ENCODE assay signal across 15 mouse cellular contexts in the genomic region with DNA sequence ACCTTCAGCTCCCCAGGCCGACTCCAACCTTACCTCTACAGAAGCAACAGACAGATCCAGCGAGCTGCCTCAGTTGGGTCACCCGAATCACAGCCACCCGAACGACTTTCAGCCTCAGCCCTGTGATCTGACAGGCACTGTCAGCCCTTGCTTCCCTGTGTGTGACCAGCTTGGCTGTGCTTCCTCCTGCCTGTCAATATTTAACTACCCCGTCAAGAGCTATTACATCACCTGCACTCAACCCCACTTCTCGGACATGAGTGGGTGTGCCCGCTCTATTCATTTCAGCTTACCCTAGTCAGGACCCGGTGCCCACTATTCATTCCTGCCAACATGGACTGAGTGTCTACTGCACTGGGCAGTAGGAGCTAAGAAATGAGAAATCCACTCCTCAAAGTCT.
DNase-seq lines count a peak whose midpoint lies in the region; ATAC-seq lines count a peak whose summit lies in the region.
"Had no signal": no experiment of that assay in that cellular context is flagged by ENCODE, and none has a peak within 500 bp of the region (broad histone marks: within the 10 kb centered on the region; RNA-seq: fewer than 3 reads in every experiment).

No protein-coding gene starts in this region.

- no peaks in the 10 kb centered on the region for H3K36me3 ChIP-seq in heart, embryonic 10.5 days
- H3K36me3 ChIP-seq in lung, embryonic 15.5 days: no peaks in the 10 kb centered on the region
- H3K36me3 ChIP-seq: embryonic facial prominence, embryonic 10.5 days; hindbrain, embryonic 10.5 days; limb, embryonic 15.5 days had no signal

- no peak overlapping the region for H3K4me3 ChIP-seq in heart, embryonic 10.5 days
- peak overlapping the region; percentile 35 for H3K4me3 ChIP-seq in lung, embryonic 15.5 days
- H3K4me3 ChIP-seq: embryonic facial prominence, embryonic 10.5 days; hindbrain, embryonic 10.5 days; limb, embryonic 15.5 days; myocyte had no signal

- WGBS in heart, embryonic 10.5 days: 76% methylated on average over 9 of the region's 9 CpGs
- 44% methylated on average over 9 of the region's 9 CpGs for WGBS in lung, embryonic 15.5 days

- peak; percentile 63 for ATAC-seq in lung, embryonic 15.5 days (ENCODE audit: borderline replicate concordance, extremely low read depth, low FRiP score, low TSS enrichment)
- ATAC-seq: forebrain, embryonic 14.5 days had no signal

- H3K4me2 ChIP-seq in lung, embryonic 15.5 days: peak overlapping the region; percentile 54
- H3K4me2 ChIP-seq: limb, embryonic 15.5 days had no signal

- peak; percentile 84 for DNase-seq in heart, adult 11 months
- no peak for DNase-seq in heart, embryonic 10.5 days (ENCODE audit: low spot score)
- peak; percentile 53 to 76 for DNase-seq in kidney, postnatal 25 days
- DNase-seq in yolk sac, embryonic 10.5 days (ENCODE audit: low spot score): peak; percentile 29
- no peak for DNase-seq in heart, adult 8-10 months (ENCODE audit: low spot score)
- no peak for DNase-seq in frontal cortex, postnatal 36 days (ENCODE audit: low spot score in 2 of 2)
- DNase-seq in left cerebral cortex, adult 18-20 months (ENCODE audit: low spot score in 2 of 2): no peak
- DNase-seq: cerebellum, adult 9-10 months; layer of hippocampus, postnatal 36 days had no signal

- no peaks in the 10 kb centered on the region for H3K9me3 ChIP-seq in heart, embryonic 10.5 days
- H3K9me3 ChIP-seq in lung, embryonic 15.5 days: no peaks in the 10 kb centered on the region
- H3K9me3 ChIP-seq: embryonic facial prominence, embryonic 10.5 days; hindbrain, embryonic 10.5 days; limb, embryonic 15.5 days had no signal

- H3K27me3 ChIP-seq in heart, embryonic 10.5 days (ENCODE audit: insufficient read depth, poor library complexity, severe bottlenecking): peaks cover 5% of the 10 kb centered on the region; the same call in 1 of the 2 replicates
- H3K27me3 ChIP-seq in lung, embryonic 15.5 days: no peaks in the 10 kb centered on the region
- H3K27me3 ChIP-seq: limb, embryonic 15.5 days had no signal

- H3K9ac ChIP-seq in lung, embryonic 15.5 days: no peak overlapping the region
- H3K9ac ChIP-seq: limb, embryonic 15.5 days had no signal

- peaks cover 11% of the 10 kb centered on the region for H3K4me1 ChIP-seq in heart, embryonic 10.5 days
- peaks cover 36% of the 10 kb centered on the region for H3K4me1 ChIP-seq in lung, embryonic 15.5 days
- H3K4me1 ChIP-seq: limb, embryonic 15.5 days had no signal

- no peak overlapping the region for H3K27ac ChIP-seq in heart, embryonic 10.5 days
- H3K27ac ChIP-seq in lung, embryonic 15.5 days: peak overlapping the region; percentile 36
- H3K27ac ChIP-seq: embryonic facial prominence, embryonic 10.5 days; hindbrain, embryonic 10.5 days; limb, embryonic 15.5 days had no signal

Comparison
In these comparisons a context has a peak if more than half of its experiments do, and no peak if none do; other contexts are left out.
1. DNase-seq: peak in heart, adult 11 months (single experiment), kidney, postnatal 25 days (2 of 2) and yolk sac, embryonic 10.5 days (single experiment); none in heart, embryonic 10.5 days (single experiment), heart, adult 8-10 months (single experiment), frontal cortex, postnatal 36 days (0 of 2) and left cerebral cortex, adult 18-20 months (0 of 2).